ENCODE assay signal across 10 mouse cellular contexts in the genomic region with DNA sequence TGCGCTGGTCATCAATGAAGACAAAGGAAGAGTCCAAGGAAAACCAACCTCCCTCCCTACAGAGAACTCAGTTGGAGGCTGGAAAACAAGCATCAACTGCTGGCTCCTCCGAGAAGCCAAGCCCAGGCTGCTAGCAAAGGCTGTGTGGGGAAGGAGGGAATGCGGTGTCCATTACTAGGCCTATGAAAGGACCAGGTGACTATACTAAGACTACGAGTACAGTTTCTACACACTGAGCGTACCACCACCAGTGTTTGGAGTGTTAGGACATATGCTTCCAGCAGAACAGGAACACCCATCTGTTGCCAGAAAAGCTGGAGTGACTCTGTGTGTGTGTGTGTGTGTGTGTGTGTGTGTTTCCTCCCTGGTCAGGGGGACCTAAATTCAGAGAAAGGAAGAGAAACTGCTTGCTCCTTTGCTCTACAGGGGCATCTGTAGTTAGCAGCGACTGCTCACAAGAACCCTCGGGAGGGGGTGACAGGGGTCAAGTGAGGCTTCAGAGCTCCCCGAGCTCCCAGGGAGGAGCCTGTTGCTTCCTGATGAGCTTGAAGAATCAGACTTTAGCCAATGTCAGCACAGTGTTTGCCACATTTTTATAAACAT. TPM values are rescaled to one million over a fixed set of nuclear protein-coding genes. Genes with fewer than 3 reads are reported as not detected.
DNase-seq lines count a peak whose midpoint lies in the region; ATAC-seq lines count a peak whose summit lies in the region.
"Had no signal": no experiment of that assay in that cellular context is flagged by ENCODE, and none has a peak within 500 bp of the region (broad histone marks: within the 10 kb centered on the region; RNA-seq: fewer than 3 reads in every experiment).

No protein-coding gene starts in this region.

- no peaks in the 10 kb centered on the region for H3K27me3 ChIP-seq in embryonic facial prominence, embryonic 10.5 days (replicated peaks; ENCODE audit: low read depth, poor library complexity, severe bottlenecking)
- H3K27me3 ChIP-seq in forebrain, embryonic 16.5 days (replicated peaks; ENCODE audit: control insufficient read depth, insufficient read depth, low read length), result no peaks in the 10 kb centered on the region

- H3K9me3 ChIP-seq in embryonic facial prominence, embryonic 10.5 days, result no peaks in the 10 kb centered on the region
- no peaks in the 10 kb centered on the region for H3K9me3 ChIP-seq in forebrain, embryonic 16.5 days (ENCODE audit: control insufficient read depth, low read length)
- H3K9me3 ChIP-seq: megakaryocyte, embryonic 14.5 days had no signal

- intact Hi-C loops in left cerebral cortex, postnatal 10 days (cut with DNase I), result no loop called here
- intact Hi-C loops in heart, postnatal 14 days (cut with DNase I), result no loop called here

- H3K4me2 ChIP-seq in forebrain, embryonic 16.5 days (ENCODE audit: low read length), result no peak overlapping the region

- DNase-seq in left cerebral cortex, postnatal 10 days (ENCODE audit: extremely low spot score in 1 of 2, low spot score in 2 of 2), result peak; percentile 29 to 62
- DNase-seq in left cerebral cortex, adult 8-10 months (ENCODE audit: low spot score in 2 of 2), result no peak
- DNase-seq in embryonic facial prominence, embryonic 10.5 days (ENCODE audit: low spot score), result no peak
- DNase-seq in heart, postnatal 14 days, result peak; percentile 36 to 51
- DNase-seq in layer of hippocampus, postnatal 36 days, result peak; percentile 43 to 45
- DNase-seq in spleen, postnatal 10 days (ENCODE audit: low spot score in 2 of 2), result no peak
- no peak for DNase-seq in right cerebral cortex, adult 18-20 months

- H3K4me1 ChIP-seq in embryonic facial prominence, embryonic 10.5 days, result peaks cover 35% of the 10 kb centered on the region
- H3K4me1 ChIP-seq in forebrain, embryonic 16.5 days (replicated peaks; ENCODE audit: control insufficient read depth, insufficient read depth, low read length), result 0 out of 2 replicates have a peak, but pooled peaks cover 2% of the 10 kb centered on the region

- peaks cover 80% of the 10 kb centered on the region for H3K36me3 ChIP-seq in embryonic facial prominence, embryonic 10.5 days (replicated peaks)
- H3K36me3 ChIP-seq in forebrain, embryonic 16.5 days (ENCODE audit: control insufficient read depth, insufficient read depth), result peaks cover 28% of the 10 kb centered on the region

- H3K4me3 ChIP-seq in embryonic facial prominence, embryonic 10.5 days, result no peak overlapping the region
- no peak overlapping the region for H3K4me3 ChIP-seq in forebrain, embryonic 16.5 days (replicated peaks; ENCODE audit: low read length)
- H3K4me3 ChIP-seq: megakaryocyte, embryonic 14.5 days had no signal

- ATAC-seq in forebrain, embryonic 16.5 days, result no peak

- H3K27ac ChIP-seq in embryonic facial prominence, embryonic 10.5 days (replicated peaks), result peak overlapping the region; percentile 35; the same call in 1 of the 2 replicates
- no peak overlapping the region for H3K27ac ChIP-seq in forebrain, embryonic 16.5 days (ENCODE audit: low read length)

- 56% methylated on average over 8 of the region's 8 CpGs for WGBS in embryonic facial prominence, embryonic 10.5 days
- 61% methylated on average over 8 of the region's 8 CpGs for WGBS in forebrain, embryonic 16.5 days

- no peak overlapping the region for H3K9ac ChIP-seq in forebrain, embryonic 16.5 days (replicated peaks; ENCODE audit: low read depth, low read length)

RNA-seq across cellular contexts. Expression of a gene that starts 21.2 kb away (rescaled TPM):
- 1 to 10 TPM; 4.6 to 5.3 TPM for total RNA-seq in left cerebral cortex, postnatal 10 days (2021)
- 10 to 100 TPM in 2 of 4 experiments, 1 to 10 TPM in 2; 1.6 to 13.4 (median 6.3) TPM for total RNA-seq in left cerebral cortex, adult 8-10 months (2022)
- polyA plus RNA-seq in embryonic facial prominence, embryonic 10.5 days (2016; fragmentation: Nextera tagmentation; extraction: Ambion mirVana), result 0.05 TPM in 2 replicates
- total RNA-seq in heart, postnatal 14 days (2021), result 1 to 10 TPM; 2.8 to 3.5 TPM
- total RNA-seq in layer of hippocampus, postnatal 36 days (2021), result 1 to 10 TPM; 1.3 to 1.6 TPM
- polyA plus RNA-seq in forebrain, embryonic 16.5 days (2015; fragmentation: Nextera tagmentation; extraction: Ambion mirVana), result 0.09 and 0.27 TPM in 2 replicates

RNA-seq across cellular contexts. Expression of a gene that starts 36.5 kb away (rescaled TPM):
- not detected for total RNA-seq in left cerebral cortex, postnatal 10 days (2021)
- total RNA-seq in left cerebral cortex, adult 8-10 months (2022), result not detected
- polyA plus RNA-seq in embryonic facial prominence, embryonic 10.5 days (2016; fragmentation: Nextera tagmentation; extraction: Ambion mirVana), result 0.25 and 0.52 TPM in 2 replicates
- total RNA-seq in heart, postnatal 14 days (2021), result not detected
- total RNA-seq in layer of hippocampus, postnatal 36 days (2021), result not detected
- not detected in 2 replicates for polyA plus RNA-seq in forebrain, embryonic 16.5 days (2015; fragmentation: Nextera tagmentation; extraction: Ambion mirVana)
- polyA plus RNA-seq: cortical plate, adult 2 months had no signal

Comparison
In these comparisons a context has a peak if more than half of its experiments do, and no peak if none do; other contexts are left out.
1. DNase-seq: peak in left cerebral cortex, postnatal 10 days (2 of 2), heart, postnatal 14 days (2 of 2) and layer of hippocampus, postnatal 36 days (2 of 2); none in left cerebral cortex, adult 8-10 months (0 of 2), embryonic facial prominence, embryonic 10.5 days (single experiment), spleen, postnatal 10 days (0 of 2) and right cerebral cortex, adult 18-20 months (single experiment).